Mouse (Mus musculus): ENCODE results near the gene Plscr3. TPM values are rescaled to one million over a fixed set of nuclear protein-coding genes. Genes with fewer than 3 reads are reported as not detected.
A peak's percentile ranks its signal among the peaks of the same experiment; 100 is the strongest.
"Not testable (repeated sequence)": the region's sequence is repeated elsewhere in the genome, so short reads cannot be mapped to it uniquely, and the experiment has no call there.

Gene Plscr3
- polyA plus RNA-seq, 1 experiment from 2014 or later: 90.0 TPM

GRCm38 (mm10) chr11:69858113-69858998 lies 12.2 kb downstream of the Plscr3 start, which contains the start of gene Tnk1:
Gene Tnk1, minus strand, starts transcription at chr11:69858730.
- 19% methylated on average over 30 of the region's 30 CpGs for WGBS
- no peak within 1 kb of the TSS for H3K27ac ChIP-seq (replicated peaks; ENCODE audit: low read depth, low read length)

GRCm38 (mm10) chr11:69863729-69864128 lies 17.6 kb downstream of the Plscr3 start:
- not testable (repeated sequence) for H3K4me2 ChIP-seq (ENCODE audit: low read depth, low read length); H3K36me3 ChIP-seq (replicated peaks; ENCODE audit: control insufficient read depth, insufficient read depth, low read depth, low read length); ATAC-seq (replicated peaks; ENCODE audit: insufficient number of reproducible peaks, low FRiP score, low TSS enrichment, low read depth); H3K4me3 ChIP-seq (ENCODE audit: low read depth, low read length); H3K9me3 ChIP-seq (replicated peaks; ENCODE audit: control insufficient read depth, low read length); DNase-seq (ENCODE audit: low spot score); H3K27me3 ChIP-seq (ENCODE audit: control insufficient read depth, insufficient read depth, low read length); H3K4me1 ChIP-seq (ENCODE audit: control insufficient read depth, insufficient read depth, low read length); H3K9ac ChIP-seq (replicated peaks; ENCODE audit: low read length); H3K27ac ChIP-seq (replicated peaks; ENCODE audit: low read depth, low read length)
- WGBS: 81% methylated on average over 3 of the region's 3 CpGs

More at GRCm38 (mm10) chr11:69858113-69858998, 12.2 kb downstream of the Plscr3 start, which contains the start of gene Tnk1:
- H3K9me3 ChIP-seq (replicated peaks; ENCODE audit: control insufficient read depth, low read length): no peaks in the 10 kb centered on the region
- H3K27me3 ChIP-seq (ENCODE audit: control insufficient read depth, insufficient read depth, low read length): peaks cover 13% of the 10 kb centered on the region
- no peak for ATAC-seq (replicated peaks; ENCODE audit: insufficient number of reproducible peaks, low FRiP score, low TSS enrichment, low read depth)
- H3K4me3 ChIP-seq (ENCODE audit: low read depth, low read length): no peak within 1 kb of the TSS
- H3K4me2 ChIP-seq (ENCODE audit: low read depth, low read length): peak within 1 kb of the TSS; percentile 30; the same call in 1 of the 2 replicates
- DNase-seq (ENCODE audit: low spot score): peak; percentile 35
- H3K9ac ChIP-seq (replicated peaks; ENCODE audit: low read length): peak within 1 kb of the TSS; percentile 28
- H3K4me1 ChIP-seq (ENCODE audit: control insufficient read depth, insufficient read depth, low read length): no peaks in the 10 kb centered on the region
- no peaks in the 10 kb centered on the region for H3K36me3 ChIP-seq (replicated peaks; ENCODE audit: control insufficient read depth, insufficient read depth, low read depth, low read length)

- H3K27me3 ChIP-seq (ENCODE audit: control insufficient read depth, insufficient read depth, low read length): no peaks in the 10 kb centered on the region; the same call in 1 of the 2 replicates
- H3K4me3 ChIP-seq (ENCODE audit: low read depth, low read length): no peak overlapping the region
- H3K4me1 ChIP-seq (ENCODE audit: control insufficient read depth, insufficient read depth, low read length): no peaks in the 10 kb centered on the region
- no peaks in the 10 kb centered on the region for H3K36me3 ChIP-seq (replicated peaks; ENCODE audit: control insufficient read depth, insufficient read depth, low read depth, low read length)
- ATAC-seq (replicated peaks; ENCODE audit: insufficient number of reproducible peaks, low FRiP score, low TSS enrichment, low read depth) (no peak), DNase-seq (ENCODE audit: low spot score) (no peak)
- WGBS: 63% methylated on average over 8 of the region's 8 CpGs
- no peaks in the 10 kb centered on the region for H3K9me3 ChIP-seq (replicated peaks; ENCODE audit: control insufficient read depth, low read length)
- no peak overlapping the region for H3K4me2 ChIP-seq (ENCODE audit: low read depth, low read length)
- H3K27ac ChIP-seq (replicated peaks; ENCODE audit: low read depth, low read length): no peak overlapping the region
- no peak overlapping the region for H3K9ac ChIP-seq (replicated peaks; ENCODE audit: low read length)
These were observed 18.1 kb downstream of the Plscr3 start for GRCm38 (mm10) chr11:69864138-69864860.

GRCm38 (mm10) chr11:69865561-69865960 lies 19.4 kb downstream of the Plscr3 start:
- no peak for DNase-seq (ENCODE audit: low spot score)
- Histone ChIP-seq H3K4me2 (ENCODE audit: low read depth, low read length) (no peak overlapping the region), H3K9ac (replicated peaks; ENCODE audit: low read length) (no peak overlapping the region), H3K27me3 (ENCODE audit: control insufficient read depth, insufficient read depth, low read length) (no peaks in the 10 kb centered on the region), H3K36me3 (replicated peaks; ENCODE audit: control insufficient read depth, insufficient read depth, low read depth, low read length) (no peaks in the 10 kb centered on the region), H3K9me3 (replicated peaks; ENCODE audit: control insufficient read depth, low read length) (no peaks in the 10 kb centered on the region), H3K4me1 (ENCODE audit: control insufficient read depth, insufficient read depth, low read length) (no peaks in the 10 kb centered on the region), H3K4me3 (ENCODE audit: low read depth, low read length) (no peak overlapping the region), H3K27ac (replicated peaks; ENCODE audit: low read depth, low read length) (no peak overlapping the region)
- ATAC-seq (replicated peaks; ENCODE audit: insufficient number of reproducible peaks, low FRiP score, low TSS enrichment, low read depth): no peak
- 88% methylated on average over 9 of the region's 9 CpGs for WGBS

GRCm38 (mm10) chr11:69867335-69867734 lies 21.2 kb downstream of the Plscr3 start:
- DNase-seq (ENCODE audit: low spot score): no peak
- Histone ChIP-seq H3K4me2 (ENCODE audit: low read depth, low read length) (no peak overlapping the region), H3K4me3 (ENCODE audit: low read depth, low read length) (no peak overlapping the region), H3K9ac (replicated peaks; ENCODE audit: low read length) (no peak overlapping the region), H3K4me1 (ENCODE audit: control insufficient read depth, insufficient read depth, low read length) (no peaks in the 10 kb centered on the region), H3K9me3 (replicated peaks; ENCODE audit: control insufficient read depth, low read length) (no peaks in the 10 kb centered on the region), H3K27me3 (ENCODE audit: control insufficient read depth, insufficient read depth, low read length) (no peaks in the 10 kb centered on the region), H3K27ac (replicated peaks; ENCODE audit: low read depth, low read length) (no peak overlapping the region), H3K36me3 (replicated peaks; ENCODE audit: control insufficient read depth, insufficient read depth, low read depth, low read length) (no peaks in the 10 kb centered on the region)
- no peak for ATAC-seq (replicated peaks; ENCODE audit: insufficient number of reproducible peaks, low FRiP score, low TSS enrichment, low read depth)
- WGBS: 71% methylated on average over 9 of the region's 9 CpGs

GRCm38 (mm10) chr11:69870289-69871069 lies 24.3 kb downstream of the Plscr3 start:
- Histone ChIP-seq H3K9ac (replicated peaks; ENCODE audit: low read length) (no peak overlapping the region), H3K4me2 (ENCODE audit: low read depth, low read length) (no peak overlapping the region), H3K27me3 (ENCODE audit: control insufficient read depth, insufficient read depth, low read length) (no peaks in the 10 kb centered on the region), H3K36me3 (replicated peaks; ENCODE audit: control insufficient read depth, insufficient read depth, low read depth, low read length) (no peaks in the 10 kb centered on the region), H3K4me3 (ENCODE audit: low read depth, low read length) (no peak overlapping the region), H3K27ac (replicated peaks; ENCODE audit: low read depth, low read length) (no peak overlapping the region), H3K9me3 (replicated peaks; ENCODE audit: control insufficient read depth, low read length) (no peaks in the 10 kb centered on the region), H3K4me1 (ENCODE audit: control insufficient read depth, insufficient read depth, low read length) (no peaks in the 10 kb centered on the region)
- DNase-seq (ENCODE audit: low spot score) (no peak), ATAC-seq (replicated peaks; ENCODE audit: insufficient number of reproducible peaks, low FRiP score, low TSS enrichment, low read depth) (no peak)
- 82% methylated on average over 2 of the region's 2 CpGs for WGBS

GRCm38 (mm10) chr11:69871822-69872221 lies 25.6 kb downstream of the Plscr3 start:
- ATAC-seq (replicated peaks; ENCODE audit: insufficient number of reproducible peaks, low FRiP score, low TSS enrichment, low read depth) (no peak), DNase-seq (ENCODE audit: low spot score) (no peak)
- no peaks in the 10 kb centered on the region for H3K36me3 ChIP-seq (replicated peaks; ENCODE audit: control insufficient read depth, insufficient read depth, low read depth, low read length)
- no peaks in the 10 kb centered on the region for H3K27me3 ChIP-seq (ENCODE audit: control insufficient read depth, insufficient read depth, low read length)
- no peak overlapping the region for H3K4me3 ChIP-seq (ENCODE audit: low read depth, low read length)
- H3K4me2 ChIP-seq (ENCODE audit: low read depth, low read length): no peak overlapping the region
- H3K9ac ChIP-seq (replicated peaks; ENCODE audit: low read length): no peak overlapping the region
- H3K9me3 ChIP-seq (replicated peaks; ENCODE audit: control insufficient read depth, low read length): no peaks in the 10 kb centered on the region
- no peak overlapping the region for H3K27ac ChIP-seq (replicated peaks; ENCODE audit: low read depth, low read length)
- H3K4me1 ChIP-seq (ENCODE audit: control insufficient read depth, insufficient read depth, low read length): no peaks in the 10 kb centered on the region
- 83% methylated on average over 7 of the region's 7 CpGs for WGBS

Data from embryonic facial prominence, embryonic 11.5 days (tissue).